Mouse (Mus musculus) embryo, embryonic 10.5 days (tissue): ENCODE results near the gene Pigs.

Experiments used
- DNase-seq: peaks from one replicate; pipeline ENCODE4 v3.0.0-alpha.2; 2015; ENCODE audit warnings: low spot score

The Pigs gene

DNA sequence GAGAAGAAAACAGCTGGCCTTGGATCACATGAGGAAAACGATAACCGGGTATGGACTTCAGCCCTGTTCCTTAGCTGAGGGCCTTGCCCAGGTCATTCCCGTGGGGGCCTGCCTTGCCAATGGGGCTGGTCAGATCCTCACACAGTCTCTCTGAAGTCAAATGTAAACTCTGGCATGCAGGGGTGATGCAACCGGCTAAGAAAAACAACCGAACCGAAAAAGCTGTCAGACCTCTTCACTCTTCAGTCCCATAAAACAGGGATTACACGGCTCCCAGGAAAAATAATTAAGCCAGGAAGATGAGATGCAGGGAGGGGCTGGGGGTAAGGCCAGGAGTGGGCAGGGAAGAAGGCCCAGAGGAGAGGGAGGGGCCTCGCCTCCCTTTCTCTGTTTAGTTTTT is 35.9 kb downstream of the Pigs start:
- no peak for DNase-seq

- DNase-seq, result no peak
These were observed 39.4 kb downstream of the Pigs start for GRCm38 (mm10) chr11:78367456-78368225.

DNA sequence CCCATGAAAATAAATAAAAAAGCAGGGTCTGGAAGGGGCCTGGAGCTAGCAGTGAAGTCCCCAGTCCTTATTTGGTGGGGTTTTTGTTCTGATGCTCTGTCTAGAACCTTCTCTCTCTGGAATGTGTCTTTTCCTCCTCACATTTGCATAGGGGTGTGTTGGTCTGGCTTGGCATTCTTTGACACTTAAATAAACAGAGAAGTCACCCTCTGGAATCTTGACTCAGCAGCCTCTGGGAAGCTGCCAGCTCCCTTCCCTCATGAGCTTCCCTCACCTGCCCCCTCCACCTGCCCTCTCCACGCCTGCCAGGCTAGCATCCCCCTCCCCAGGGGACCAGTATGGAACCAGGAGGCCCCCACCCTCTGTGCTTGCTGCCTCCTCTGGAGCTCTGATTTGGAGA is 42.2 kb downstream of the Pigs start:
- DNase-seq, result no peak

GRCm38 (mm10) chr11:78371711-78372110 is 43.5 kb downstream of the Pigs start:
- no peak for DNase-seq

DNA sequence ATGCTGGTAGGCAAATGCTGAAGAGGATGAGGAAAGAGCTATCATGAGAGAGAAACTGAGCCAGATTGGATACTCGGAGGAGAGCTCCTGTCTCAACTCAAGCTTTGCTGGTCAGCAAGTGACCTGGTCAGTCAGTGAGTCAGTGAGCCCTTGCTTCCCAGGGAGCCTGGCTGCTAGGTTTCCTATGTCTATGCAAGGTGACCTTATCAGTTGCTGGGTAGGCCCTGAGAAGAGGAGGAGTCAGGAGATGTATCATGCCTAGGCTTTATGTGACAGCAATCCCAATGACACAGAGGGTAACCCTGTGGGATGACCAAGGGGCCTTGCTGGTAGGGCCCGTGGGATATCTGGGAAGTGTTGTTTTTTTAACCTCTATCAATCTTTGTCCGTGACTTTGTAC is 44.0 kb downstream of the Pigs start:
- DNase-seq, result no peak

DNA sequence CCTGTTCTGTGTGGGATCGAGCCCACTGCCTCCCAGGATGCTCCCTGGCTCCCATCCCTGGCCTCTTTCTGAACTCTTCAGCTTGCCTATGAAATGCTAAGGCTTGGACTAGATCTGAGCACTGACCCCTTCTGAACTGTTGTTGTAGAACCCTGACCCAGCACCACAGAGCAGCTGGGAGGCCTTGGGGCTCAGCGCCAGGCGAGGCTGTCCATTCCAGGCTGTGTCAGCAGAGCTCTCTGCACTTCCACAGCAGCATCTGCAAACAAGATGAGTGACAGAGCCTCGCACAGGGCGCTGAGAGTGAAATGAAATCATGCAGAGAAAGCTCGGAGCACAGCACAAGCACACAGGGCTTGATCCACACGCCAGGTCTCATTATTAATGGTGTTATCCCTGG is 44.4 kb downstream of the Pigs start:
- no peak for DNase-seq

DNA sequence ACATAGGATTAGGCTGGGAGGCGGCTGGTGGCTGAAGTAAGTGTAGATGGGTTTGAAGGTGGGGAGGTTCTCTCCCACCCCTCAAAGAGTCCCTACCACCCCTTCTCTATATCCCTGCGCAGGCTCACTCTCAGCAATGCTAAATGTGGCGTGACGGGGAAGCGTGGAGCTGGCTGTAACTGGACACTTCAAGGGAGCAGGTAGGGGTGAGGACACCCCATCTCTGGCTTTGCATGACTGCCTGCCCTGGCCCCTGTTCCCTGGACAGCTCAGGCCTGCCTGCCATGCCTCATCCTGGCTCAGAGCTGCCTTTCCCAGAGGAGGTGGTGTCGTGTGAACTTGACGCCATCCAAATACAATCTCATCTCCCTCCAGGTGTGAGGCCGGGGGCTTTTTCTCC is 45.9 kb downstream of the Pigs start:
- DNase-seq, result no peak

DNA sequence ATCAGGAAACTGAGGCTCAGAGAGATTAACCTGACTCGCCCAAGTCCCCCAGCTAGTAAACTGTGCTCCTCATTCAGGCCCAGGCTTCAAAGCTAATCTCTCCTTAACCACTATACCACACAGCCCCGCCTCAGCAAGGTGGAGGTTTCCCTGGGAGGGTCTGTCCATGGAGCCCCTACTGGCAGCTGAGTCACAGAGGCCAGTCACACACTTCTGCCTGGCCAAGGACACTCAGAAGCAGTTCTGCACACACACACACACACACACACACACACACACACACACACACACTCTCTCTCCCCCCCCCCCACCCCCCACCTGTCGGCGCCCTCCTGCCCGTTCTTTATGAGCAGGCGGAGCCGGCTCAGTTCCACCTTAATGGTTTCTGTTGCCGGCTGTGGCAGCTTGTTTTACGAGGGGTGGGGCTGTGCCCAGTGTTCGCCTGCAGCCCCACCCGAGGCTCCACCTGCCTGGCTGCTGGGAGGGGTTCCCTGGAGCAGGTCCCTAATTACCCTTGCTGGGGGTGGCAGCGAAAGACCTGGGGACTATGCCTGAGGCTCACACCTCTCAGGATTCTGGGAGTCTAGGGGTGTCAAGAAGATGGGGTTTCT is 49.4 kb downstream of the Pigs start:
- DNase-seq, result no peak

DNA sequence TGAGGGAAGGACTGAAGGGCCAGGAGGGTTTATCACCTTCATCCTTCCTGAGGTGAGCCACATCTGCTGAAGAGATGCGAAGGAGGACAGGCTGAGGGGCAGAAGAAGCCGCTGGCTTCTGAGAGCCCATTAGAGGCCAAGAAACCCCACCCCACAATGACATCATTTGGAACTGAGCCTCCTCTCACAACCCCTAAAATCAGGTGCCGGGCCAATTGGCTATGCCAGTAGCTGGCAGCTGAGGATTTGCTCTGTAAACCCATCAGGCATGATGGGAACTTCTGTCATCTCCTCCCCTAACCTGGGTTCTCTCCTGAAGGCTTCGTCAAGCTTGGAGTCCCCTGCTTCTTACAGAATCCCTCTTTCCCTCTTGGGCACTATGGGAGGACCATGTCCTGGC is 52.1 kb downstream of the Pigs start:
- no peak for DNase-seq

- DNase-seq, result no peak
These were observed 52.8 kb downstream of the Pigs start for GRCm38 (mm10) chr11:78380996-78381395.

GRCm38 (mm10) chr11:78382286-78382685 is 54.1 kb downstream of the Pigs start:
- DNase-seq, result no peak

DNA sequence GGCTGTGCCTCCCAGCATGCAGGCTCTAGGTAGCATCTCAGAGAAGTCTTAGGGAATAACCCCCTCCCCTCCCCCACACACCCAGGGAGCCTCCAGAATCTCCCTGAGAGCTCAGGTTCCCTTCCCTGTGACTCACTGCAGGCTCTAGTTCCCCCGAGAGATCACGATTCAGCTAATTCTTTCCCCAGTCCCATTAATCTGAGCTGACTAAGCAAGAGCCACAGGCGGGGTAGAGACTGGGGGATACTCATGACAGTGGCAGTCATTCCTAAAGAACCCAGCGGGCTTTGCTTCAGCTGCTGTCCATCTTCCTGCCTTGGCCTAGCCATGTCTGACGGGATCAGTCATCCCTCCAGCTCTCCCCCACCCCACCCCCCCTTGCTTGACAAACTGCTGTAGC is 54.5 kb downstream of the Pigs start:
- no peak for DNase-seq

DNA sequence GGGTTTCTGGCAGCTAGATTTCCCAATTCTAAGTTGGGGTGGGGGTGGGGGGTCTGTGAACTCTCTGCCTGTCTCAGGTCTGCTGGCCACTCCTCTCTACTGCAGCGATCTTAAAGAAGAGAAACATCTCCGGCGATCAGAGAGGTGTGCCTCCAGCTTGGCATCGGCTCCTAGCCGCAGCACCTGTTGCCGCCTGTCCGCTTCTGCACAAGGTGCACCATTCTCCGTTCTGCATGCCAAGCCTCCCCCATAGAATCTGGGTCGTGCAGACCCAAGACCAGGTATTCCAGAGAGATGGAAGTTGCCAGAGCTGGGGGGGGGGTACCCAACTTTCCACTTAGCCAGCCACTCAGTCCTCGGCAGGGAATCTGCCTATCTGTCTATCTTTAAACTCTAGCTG is 57.6 kb downstream of the Pigs start:
- DNase-seq, result no peak

DNA sequence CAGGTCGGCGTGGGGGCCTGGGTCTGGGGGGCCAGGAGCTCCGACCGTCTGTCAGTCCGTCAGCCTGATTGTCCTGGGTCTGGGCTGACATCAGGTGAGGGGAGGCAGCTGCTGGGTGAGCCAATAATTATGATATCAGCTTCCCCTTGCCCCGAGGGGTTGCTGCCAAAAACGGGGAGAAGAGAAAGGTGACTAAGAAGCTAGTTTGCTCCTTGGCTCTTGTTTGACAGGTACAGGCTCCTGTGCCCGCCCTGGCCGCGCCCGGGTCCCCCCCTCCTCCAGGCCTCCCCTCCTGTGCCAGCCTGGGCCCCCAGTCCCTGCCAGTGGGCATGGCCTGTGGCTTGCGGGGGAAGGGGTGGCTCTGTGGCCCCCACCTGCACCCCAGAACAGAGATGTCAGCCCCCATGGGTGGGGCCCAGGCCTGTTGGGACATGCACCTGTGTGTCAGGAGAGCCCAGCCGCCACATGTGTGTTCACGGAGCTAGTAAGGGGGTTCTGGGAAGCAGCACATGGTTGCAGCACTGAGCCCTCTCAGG is 58.4 kb downstream of the Pigs start, which contains the start of gene Foxn1:
Gene Foxn1 (minus strand): TSS at position 51 of the 536 bp plus-strand sequence.
- no peak for DNase-seq
